Mouse (Mus musculus) kidney, embryonic 16.5 days (tissue): ENCODE results near the gene Gm42372. TPM values are rescaled to one million over a fixed set of nuclear protein-coding genes. Genes with fewer than 3 reads are reported as not detected.
"Not testable (repeated sequence)": the region's sequence is repeated elsewhere in the genome, so short reads cannot be mapped to it uniquely, and the experiment has no call there.

Experiments used
- ATAC-seq: fragments of 200-750 bp; cut with Nextera tagmentation; 2 replicates; pipeline ENCODE4 v1.8.0; 2017; ENCODE audit warnings: moderate TSS enrichment; ENCODE audit not compliant: low FRiP score, low TSS enrichment
- H3K27ac ChIP-seq: fragments of 300-500 bp; sonication (generic); 2 replicates; pipeline ENCODE4 v1.5.1; 2014; ENCODE audit warnings: low read length
- H3K27me3 ChIP-seq: fragments of 300-500 bp; sonication (generic); 2 replicates; pipeline ENCODE4 v1.6.1; 2014; ENCODE audit warnings: low read length, control low read depth, mixed read lengths; ENCODE audit not compliant: insufficient read depth
- H3K36me3 ChIP-seq: fragments of 300-500 bp; sonication (generic); 2 replicates; pipeline ENCODE4 v1.6.1; 2014; ENCODE audit warnings: low read length, control low read depth, mixed read lengths; ENCODE audit not compliant: insufficient read depth
- H3K4me1 ChIP-seq: fragments of 300-500 bp; sonication (generic); 2 replicates; pipeline ENCODE4 v1.6.1; 2014; ENCODE audit warnings: low read length, control low read depth, mixed read lengths; ENCODE audit not compliant: insufficient read depth
- H3K4me2 ChIP-seq: fragments of 300-500 bp; sonication (generic); replicated peaks from 2 replicates; pipeline ENCODE4 v1.6.1; 2014; ENCODE audit warnings: low read depth, low read length
- H3K4me3 ChIP-seq: fragments of 300-500 bp; sonication (generic); 2 replicates; pipeline ENCODE4 v1.5.1; 2014; ENCODE audit warnings: mild to moderate bottlenecking, low read length
- H3K9ac ChIP-seq: fragments of 300-500 bp; sonication (generic); replicated peaks from 2 replicates; pipeline ENCODE4 v1.6.1; 2014; ENCODE audit warnings: low read length
- H3K9me3 ChIP-seq: fragments of 300-500 bp; sonication (generic); 2 replicates; pipeline ENCODE4 v1.6.1; 2016; ENCODE audit warnings: low read length, control low read depth
- WGBS: fragments of 180-500 bp; shearing (Covaris S2); extraction: QIAGEN DNeasy Blood & Tissue Kit; methylation state at CpG from one replicate; pipeline ENCODE4 v1.1.7; 2014; 5-methylcytosine and 5-hydroxymethylcytosine counted together
- polyA plus RNA-seq: library from polyadenylated mRNA; unstranded; fragments of >200 nt; fragmentation: Nextera tagmentation; extraction: Ambion mirVana; gene quantifications from 2 replicates; pipeline ENCODE4 v1.2.1, GENCODE M21; 2015

Gene Gm42372
- polyA plus RNA-seq, 1 experiment from 2014 or later, result 0.20 TPM

GRCm38 (mm10) chr7:16947349-16947895, 35.5 kb upstream of the Gm42372 start:
- 15% methylated on average over 22 of the region's 22 CpGs for WGBS
- Histone ChIP-seq H3K36me3 (no peaks in the 10 kb centered on the region), H3K9me3 (no peaks in the 10 kb centered on the region), H3K27me3 (peaks cover 52% of the 10 kb centered on the region), H3K4me2 (peak overlapping the region; percentile 63), H3K27ac (no peak overlapping the region), H3K4me3 (peak overlapping the region; percentile 44), H3K4me1 (peaks cover 48% of the 10 kb centered on the region), H3K9ac (peak overlapping the region; percentile 62)
- no peak for ATAC-seq

DNA sequence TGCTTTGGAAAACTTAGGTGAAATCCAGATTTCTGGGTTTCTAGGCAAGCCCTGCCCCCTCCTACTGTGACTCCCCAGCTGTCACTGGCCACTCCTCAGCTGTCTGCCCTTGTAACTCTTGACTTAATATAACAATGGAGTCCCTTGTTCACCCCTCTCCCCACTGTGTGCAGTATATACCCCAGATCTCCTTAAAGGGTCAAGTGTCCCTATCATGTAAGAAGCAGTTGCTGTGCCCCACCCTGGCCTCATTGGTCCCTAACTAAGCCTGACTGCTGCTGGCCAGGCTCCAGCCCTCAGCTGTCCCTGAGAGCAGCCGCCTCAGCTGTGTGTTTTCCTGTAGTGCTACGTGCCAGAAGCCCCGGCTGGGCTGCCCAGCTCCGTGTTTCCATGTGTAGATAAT, 34.9 kb upstream of the Gm42372 start:
- no peak overlapping the region for H3K9ac ChIP-seq
- no peak for ATAC-seq
- H3K4me3 ChIP-seq, result no peak overlapping the region
- no peaks in the 10 kb centered on the region for H3K36me3 ChIP-seq
- peaks cover 48% of the 10 kb centered on the region for H3K4me1 ChIP-seq
- H3K4me2 ChIP-seq, result 0 out of 2 replicates have a peak overlapping the region, but pooled peaks have one; percentile 63
- H3K27me3 ChIP-seq, result peaks cover 52% of the 10 kb centered on the region
- WGBS, result 12% methylated on average over 4 of the region's 4 CpGs
- H3K27ac ChIP-seq, result no peak overlapping the region
- no peaks in the 10 kb centered on the region for H3K9me3 ChIP-seq

DNA sequence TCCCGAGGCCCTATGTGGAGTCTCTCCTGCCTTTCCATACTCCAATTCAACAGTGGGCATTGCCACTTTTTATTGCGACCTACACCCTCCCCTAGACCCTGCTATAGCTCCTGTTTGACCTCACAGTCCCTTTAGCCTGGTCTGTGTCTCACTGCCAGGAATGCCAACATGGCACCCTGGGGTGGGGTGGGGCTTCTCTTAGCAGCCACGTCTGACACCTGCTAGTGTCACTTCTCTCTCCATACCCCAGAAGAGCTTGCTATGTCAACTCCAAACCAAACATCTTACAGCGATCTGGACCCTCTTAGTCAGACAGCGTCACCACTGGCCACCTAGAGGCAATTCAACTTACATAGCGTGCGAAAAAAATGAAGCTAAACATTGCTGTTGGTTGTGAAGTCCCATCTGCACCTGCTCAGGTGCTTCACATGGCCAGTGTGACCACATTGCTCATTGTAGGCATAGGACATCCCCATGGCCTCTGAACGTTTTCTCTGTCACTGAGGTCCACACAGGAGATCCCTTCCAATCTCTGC, 33.9 kb upstream of the Gm42372 start:
- H3K9me3 ChIP-seq, result no peaks in the 10 kb centered on the region
- WGBS, result 70% methylated on average over 8 of the region's 8 CpGs
- H3K4me1 ChIP-seq, result peaks cover 46% of the 10 kb centered on the region
- peaks cover 52% of the 10 kb centered on the region for H3K27me3 ChIP-seq
- H3K9ac ChIP-seq, result no peak overlapping the region
- ATAC-seq, result no peak
- H3K27ac ChIP-seq, result no peak overlapping the region
- no peak overlapping the region for H3K4me2 ChIP-seq
- H3K36me3 ChIP-seq, result no peaks in the 10 kb centered on the region
- no peak overlapping the region for H3K4me3 ChIP-seq

GRCm38 (mm10) chr7:16949908-16950841, 32.7 kb upstream of the Gm42372 start:
- Histone ChIP-seq H3K27ac (no peak overlapping the region), H3K4me3 (peak overlapping the region; percentile 37), H3K9ac (peak overlapping the region; percentile 49), H3K36me3 (no peaks in the 10 kb centered on the region), H3K27me3 (peaks cover 49% of the 10 kb centered on the region), H3K4me1 (peaks cover 37% of the 10 kb centered on the region), H3K4me2 (peak overlapping the region; percentile 56), H3K9me3 (no peaks in the 10 kb centered on the region)
- peak; percentile 28 for ATAC-seq
- 12% methylated on average over 29 of the region's 29 CpGs for WGBS

- H3K27me3 ChIP-seq, result peaks cover 40% of the 10 kb centered on the region
- 26% methylated on average over 18 of the region's 18 CpGs for WGBS
- H3K4me1 ChIP-seq, result peaks cover 29% of the 10 kb centered on the region
- H3K27ac ChIP-seq, result no peak overlapping the region
- ATAC-seq, result peak; percentile 66
- no peak overlapping the region for H3K4me3 ChIP-seq
- H3K4me2 ChIP-seq, result no peak overlapping the region
- no peak overlapping the region for H3K9ac ChIP-seq
- no peaks in the 10 kb centered on the region for H3K9me3 ChIP-seq
- no peaks in the 10 kb centered on the region for H3K36me3 ChIP-seq
These were observed 31.8 kb upstream of the Gm42372 start for GRCm38 (mm10) chr7:16950861-16951635.

GRCm38 (mm10) chr7:16953776-16954175, 29.1 kb upstream of the Gm42372 start:
- H3K4me1 ChIP-seq, H3K4me3 ChIP-seq, H3K27ac ChIP-seq, H3K9ac ChIP-seq, H3K4me2 ChIP-seq, ATAC-seq, H3K36me3 ChIP-seq, H3K9me3 ChIP-seq: not testable (repeated sequence)
- H3K27me3 ChIP-seq, result peaks cover 13% of the 10 kb centered on the region
- 72% methylated on average over 2 of the region's 2 CpGs for WGBS

- no peak for ATAC-seq
These were observed 27.2 kb upstream of the Gm42372 start for GRCm38 (mm10) chr7:16955712-16956111.

GRCm38 (mm10) chr7:16956410-16957265, 26.2 kb upstream of the Gm42372 start:
- Histone ChIP-seq H3K27me3 (no peaks in the 10 kb centered on the region), H3K4me3 (no peak overlapping the region), H3K36me3 (no peaks in the 10 kb centered on the region), H3K4me2 (no peak overlapping the region), H3K4me1 (0 out of 2 replicates have a peak, but pooled peaks cover 3% of the 10 kb centered on the region), H3K9ac (no peak overlapping the region), H3K27ac (no peak overlapping the region), H3K9me3 (no peaks in the 10 kb centered on the region)
- no peak for ATAC-seq
- 55% methylated on average over 15 of the region's 15 CpGs for WGBS

More at GRCm38 (mm10) chr7:16955712-16956111, 27.2 kb upstream of the Gm42372 start:
- Histone ChIP-seq H3K4me1 (0 out of 2 replicates have a peak, but pooled peaks cover 3% of the 10 kb centered on the region), H3K9ac (no peak overlapping the region), H3K27ac (no peak overlapping the region), H3K9me3 (no peaks in the 10 kb centered on the region), H3K4me2 (no peak overlapping the region), H3K27me3 (no peaks in the 10 kb centered on the region), H3K36me3 (no peaks in the 10 kb centered on the region), H3K4me3 (no peak overlapping the region)
- 82% methylated on average over 4 of the region's 4 CpGs for WGBS
